Mouse (Mus musculus): ENCODE results near the gene Gm4922. TPM values are rescaled to one million over a fixed set of nuclear protein-coding genes. Genes with fewer than 3 reads are reported as not detected.

Gene Gm4922
- not detected in 2 replicates for polyA plus RNA-seq (2015; fragmentation: Nextera tagmentation; extraction: Ambion mirVana)

DNA sequence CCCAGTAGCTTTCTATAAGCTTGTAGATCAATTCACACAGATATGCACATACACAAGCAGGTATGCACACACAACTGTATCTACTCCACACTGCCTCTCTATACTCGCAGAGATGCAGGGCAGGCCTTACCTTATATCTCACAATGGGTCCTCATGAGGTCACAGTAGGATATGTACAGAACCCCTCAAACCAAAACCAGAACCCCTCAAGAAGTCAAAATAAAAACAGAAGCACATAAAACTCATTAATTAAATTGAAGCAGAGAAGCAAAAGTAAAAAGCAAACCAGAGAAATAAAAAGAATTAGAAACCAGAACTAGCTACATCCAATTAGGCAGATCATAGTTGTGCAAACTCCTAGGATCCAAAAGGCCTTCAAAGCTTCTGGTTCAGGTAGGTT lies at the start of gene Gm4922:
Gene Gm4922, minus strand, starts transcription at position 101 of the 400 bp plus-strand sequence.
- no peak for ATAC-seq (ENCODE audit: insufficient read depth)
- Histone ChIP-seq H3K9ac (no peak within 1 kb of the TSS), H3K36me3 (replicated peaks) (no peaks in the 10 kb centered on the region), H3K9me3 (replicated peaks) (no peaks in the 10 kb centered on the region), H3K27me3 (no peaks in the 10 kb centered on the region), H3K4me2 (no peak within 1 kb of the TSS), H3K4me1 (replicated peaks) (no peaks in the 10 kb centered on the region), H3K27ac (replicated peaks) (no peak within 1 kb of the TSS), H3K4me3 (replicated peaks) (no peak within 1 kb of the TSS)
- 73% methylated on average over 1 of the region's 1 CpGs for WGBS (ENCODE audit: insufficient replicate concordance)

DNA sequence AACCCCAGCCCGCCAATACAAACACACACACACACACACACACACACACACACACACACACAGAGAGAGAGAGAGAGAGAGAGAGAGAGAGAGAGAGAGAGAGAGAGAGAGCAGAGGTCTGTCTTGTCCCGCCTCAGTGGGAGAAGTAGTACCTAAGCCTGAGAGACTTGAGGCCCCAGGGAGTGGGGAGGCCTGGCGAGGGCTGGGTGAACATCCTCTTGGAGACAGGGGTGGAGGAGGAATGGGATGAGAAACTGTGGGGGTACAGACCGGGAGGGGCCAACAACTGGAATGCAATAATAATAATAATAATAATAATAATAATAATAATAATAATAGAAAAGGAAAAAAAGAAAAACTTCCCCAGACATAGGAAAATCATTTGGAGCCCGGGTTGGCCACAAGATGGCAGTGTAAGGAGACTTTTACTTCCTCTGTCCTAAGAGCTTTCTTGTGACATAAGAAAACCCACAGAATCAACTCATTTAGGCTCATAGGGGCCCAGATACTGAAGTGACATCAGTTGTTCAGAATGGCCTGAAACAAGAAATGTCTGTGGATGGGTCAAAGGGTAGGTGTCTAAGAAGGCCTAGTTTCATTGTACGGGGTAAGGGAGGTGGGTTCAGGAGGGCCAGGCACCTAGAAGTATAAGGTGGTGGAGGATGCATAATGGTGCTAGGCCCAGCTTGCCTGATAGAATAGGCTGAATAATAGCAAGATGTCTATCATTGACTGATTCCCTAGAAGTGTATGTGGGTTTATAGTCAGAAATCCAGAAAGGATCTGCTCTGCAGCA lies 49.3 kb upstream of the Gm4922 start:
- Histone ChIP-seq H3K27me3 (no peaks in the 10 kb centered on the region), H3K9me3 (replicated peaks) (no peaks in the 10 kb centered on the region), H3K9ac (no peak overlapping the region), H3K27ac (replicated peaks) (no peak overlapping the region), H3K4me2 (no peak overlapping the region), H3K36me3 (replicated peaks) (no peaks in the 10 kb centered on the region), H3K4me1 (replicated peaks) (no peaks in the 10 kb centered on the region), H3K4me3 (replicated peaks) (no peak overlapping the region)
- no peak for ATAC-seq (ENCODE audit: insufficient read depth)
- whole genome bisulfite sequencing (ENCODE audit: insufficient replicate concordance), result 34% methylated on average over 6 of the region's 6 CpGs

DNA sequence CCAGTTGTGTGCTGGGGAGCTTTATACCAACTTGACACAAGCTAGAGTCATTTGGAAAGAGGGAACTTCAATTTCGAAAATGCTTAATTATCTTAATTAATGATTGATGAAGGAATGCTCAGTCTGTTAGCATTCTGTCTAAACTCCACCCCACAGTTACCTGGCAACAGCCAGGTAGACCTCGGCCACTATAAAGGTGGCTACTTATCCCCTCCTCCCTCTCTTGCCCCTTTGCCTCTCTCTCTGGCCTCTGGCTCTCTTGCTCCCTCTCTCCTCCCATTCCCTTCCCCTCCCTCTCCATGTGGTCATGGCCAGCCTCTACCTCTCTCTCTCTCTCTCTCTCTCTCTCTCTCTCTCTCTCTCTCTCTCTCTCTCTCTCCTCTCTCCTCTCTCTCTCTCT lies 47.8 kb upstream of the Gm4922 start:
- 33% methylated on average over 2 of the region's 2 CpGs for WGBS (ENCODE audit: insufficient replicate concordance)
- H3K4me1 ChIP-seq (replicated peaks), result no peaks in the 10 kb centered on the region
- no peak overlapping the region for H3K9ac ChIP-seq
- no peak overlapping the region for H3K27ac ChIP-seq (replicated peaks)
- no peaks in the 10 kb centered on the region for H3K36me3 ChIP-seq (replicated peaks)
- no peak overlapping the region for H3K4me3 ChIP-seq (replicated peaks)
- no peaks in the 10 kb centered on the region for H3K27me3 ChIP-seq
- H3K9me3 ChIP-seq (replicated peaks), result no peaks in the 10 kb centered on the region
- ATAC-seq (ENCODE audit: insufficient read depth), result no peak
- no peak overlapping the region for H3K4me2 ChIP-seq

DNA sequence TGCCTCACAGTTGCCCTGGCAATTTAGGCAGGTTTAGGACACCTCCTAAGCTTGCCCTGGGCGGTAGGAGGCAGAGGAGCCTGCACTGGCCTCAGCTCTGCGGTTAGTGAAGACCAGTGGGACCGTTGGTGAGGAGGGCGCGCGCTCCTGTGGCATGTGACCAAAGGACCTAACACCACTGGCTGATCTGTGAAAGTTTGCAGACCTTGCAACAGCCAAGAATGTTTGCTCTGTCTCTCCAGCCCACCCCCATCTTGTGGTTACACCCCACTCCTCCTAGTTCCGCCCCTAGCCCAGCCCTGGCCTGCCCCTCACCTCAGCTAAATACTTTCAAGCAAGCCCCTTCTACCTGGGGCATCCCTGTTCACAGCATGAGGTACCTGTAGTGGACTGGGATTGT lies 45.2 kb upstream of the Gm4922 start:
- Histone ChIP-seq H3K4me2 (0 out of 2 replicates have a peak overlapping the region, but pooled peaks have one; percentile 24), H3K4me3 (replicated peaks) (no peak overlapping the region), H3K9ac (no peak overlapping the region), H3K9me3 (replicated peaks) (no peaks in the 10 kb centered on the region), H3K27me3 (no peaks in the 10 kb centered on the region), H3K4me1 (replicated peaks) (no peaks in the 10 kb centered on the region), H3K27ac (replicated peaks) (no peak overlapping the region), H3K36me3 (replicated peaks) (no peaks in the 10 kb centered on the region)
- no peak; the same call in 1 of the 2 replicates for ATAC-seq (ENCODE audit: insufficient read depth)
- 30% methylated on average over 7 of the region's 7 CpGs for WGBS (ENCODE audit: insufficient replicate concordance)

DNA sequence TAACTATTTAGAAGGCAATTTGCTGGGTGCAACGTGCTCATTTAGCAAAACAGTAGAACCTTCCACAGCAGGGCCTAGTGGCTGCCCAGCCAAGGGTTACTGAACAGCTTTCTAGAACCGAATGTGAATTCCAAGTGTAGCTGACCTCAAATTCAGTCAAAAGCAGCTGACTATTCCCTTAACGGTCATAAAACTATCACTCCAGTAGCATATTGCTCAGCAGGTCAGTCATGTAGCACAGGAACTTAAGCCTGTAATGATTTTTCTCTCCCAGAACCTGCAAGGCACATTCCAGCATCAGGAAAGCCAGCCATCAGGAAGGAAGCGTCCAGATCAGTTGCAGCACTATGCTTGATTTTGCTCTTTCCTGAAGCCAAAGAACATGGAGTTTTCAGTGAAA lies 43.8 kb upstream of the Gm4922 start:
- Histone ChIP-seq H3K4me3 (replicated peaks) (no peak overlapping the region), H3K9ac (no peak overlapping the region), H3K36me3 (replicated peaks) (no peaks in the 10 kb centered on the region), H3K4me1 (replicated peaks) (no peaks in the 10 kb centered on the region), H3K27me3 (no peaks in the 10 kb centered on the region), H3K27ac (replicated peaks) (no peak overlapping the region), H3K4me2 (no peak overlapping the region), H3K9me3 (replicated peaks) (no peaks in the 10 kb centered on the region)
- no peak for ATAC-seq (ENCODE audit: insufficient read depth)
- WGBS (ENCODE audit: insufficient replicate concordance), result 56% methylated on average over 4 of the region's 4 CpGs

DNA sequence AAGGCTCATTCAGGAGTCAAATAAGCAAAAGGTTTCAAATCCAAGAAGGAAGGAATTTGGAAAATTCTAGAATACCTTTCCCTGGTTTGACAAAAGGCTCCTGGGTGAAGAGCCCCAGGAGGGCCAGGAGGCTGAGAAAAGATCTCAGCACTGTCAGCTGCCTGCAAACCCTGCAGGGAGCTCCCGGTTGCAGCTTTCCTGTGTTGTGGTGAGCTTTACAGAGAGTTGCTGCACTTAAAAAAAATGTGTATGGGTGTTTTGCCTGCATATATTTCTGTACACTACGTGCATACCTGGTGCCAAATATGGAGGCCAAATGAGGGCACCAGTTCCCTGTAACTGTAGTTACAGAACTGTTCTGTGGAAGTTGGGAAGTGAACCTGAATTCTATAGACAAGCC lies 41.3 kb upstream of the Gm4922 start:
- no peak for ATAC-seq (ENCODE audit: insufficient read depth)
- Histone ChIP-seq H3K9ac (no peak overlapping the region), H3K36me3 (replicated peaks) (no peaks in the 10 kb centered on the region), H3K27ac (replicated peaks) (no peak overlapping the region), H3K27me3 (no peaks in the 10 kb centered on the region), H3K4me1 (replicated peaks) (no peaks in the 10 kb centered on the region), H3K4me2 (no peak overlapping the region), H3K9me3 (replicated peaks) (no peaks in the 10 kb centered on the region), H3K4me3 (replicated peaks) (no peak overlapping the region)
- WGBS (ENCODE audit: insufficient replicate concordance), result 20% methylated on average over 2 of the region's 2 CpGs

DNA sequence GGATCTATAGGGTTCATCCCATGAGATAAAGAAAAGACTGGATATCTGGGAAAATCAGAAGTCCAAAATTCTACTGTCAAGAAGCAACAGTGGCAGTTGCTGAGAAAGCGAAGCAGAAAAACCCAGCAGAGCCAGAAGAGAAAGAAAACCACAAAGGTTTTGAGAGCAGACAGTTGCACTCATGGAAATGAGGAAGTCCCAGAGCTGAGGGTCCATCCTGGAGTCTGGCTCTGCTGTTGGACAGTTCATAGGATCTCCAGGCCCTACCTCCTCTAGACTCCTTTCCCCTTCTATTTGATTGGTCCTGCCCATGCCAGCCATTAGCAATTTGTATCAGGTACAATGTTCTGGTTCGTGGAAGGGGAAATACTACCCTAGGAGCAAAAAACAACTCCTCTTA lies 39.5 kb upstream of the Gm4922 start:
- Histone ChIP-seq H3K36me3 (replicated peaks) (no peaks in the 10 kb centered on the region), H3K4me2 (no peak overlapping the region), H3K9me3 (replicated peaks) (no peaks in the 10 kb centered on the region), H3K4me1 (replicated peaks) (no peaks in the 10 kb centered on the region), H3K4me3 (replicated peaks) (no peak overlapping the region), H3K27me3 (no peaks in the 10 kb centered on the region), H3K27ac (replicated peaks) (no peak overlapping the region), H3K9ac (no peak overlapping the region)
- 26% methylated on average over 2 of the region's 2 CpGs for WGBS (ENCODE audit: insufficient replicate concordance)
- ATAC-seq (ENCODE audit: insufficient read depth), result no peak

DNA sequence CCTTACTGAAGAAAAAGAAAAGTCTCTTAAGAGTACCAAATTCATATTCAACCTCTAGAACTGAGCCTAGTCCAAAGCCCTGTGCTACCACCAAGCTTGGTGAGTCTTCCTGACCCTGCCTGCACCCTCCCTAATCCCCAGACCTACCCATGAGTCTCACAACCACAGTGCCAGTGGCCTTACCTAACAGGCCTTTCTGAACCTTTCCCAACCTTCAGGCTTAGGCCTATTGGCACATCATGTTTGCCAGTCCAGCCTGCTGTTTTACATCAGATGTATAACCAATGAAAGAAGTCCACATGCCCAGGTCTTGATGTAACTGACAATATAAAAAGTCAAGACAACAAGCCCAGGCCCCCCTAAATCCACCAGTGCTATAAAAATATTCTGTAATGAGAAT lies 38.5 kb upstream of the Gm4922 start:
- no peak for ATAC-seq (ENCODE audit: insufficient read depth)
- Histone ChIP-seq H3K4me1 (replicated peaks) (no peaks in the 10 kb centered on the region), H3K27ac (replicated peaks) (no peak overlapping the region), H3K4me3 (replicated peaks) (no peak overlapping the region), H3K36me3 (replicated peaks) (no peaks in the 10 kb centered on the region), H3K27me3 (no peaks in the 10 kb centered on the region), H3K9me3 (replicated peaks) (no peaks in the 10 kb centered on the region), H3K4me2 (no peak overlapping the region), H3K9ac (no peak overlapping the region)

DNA sequence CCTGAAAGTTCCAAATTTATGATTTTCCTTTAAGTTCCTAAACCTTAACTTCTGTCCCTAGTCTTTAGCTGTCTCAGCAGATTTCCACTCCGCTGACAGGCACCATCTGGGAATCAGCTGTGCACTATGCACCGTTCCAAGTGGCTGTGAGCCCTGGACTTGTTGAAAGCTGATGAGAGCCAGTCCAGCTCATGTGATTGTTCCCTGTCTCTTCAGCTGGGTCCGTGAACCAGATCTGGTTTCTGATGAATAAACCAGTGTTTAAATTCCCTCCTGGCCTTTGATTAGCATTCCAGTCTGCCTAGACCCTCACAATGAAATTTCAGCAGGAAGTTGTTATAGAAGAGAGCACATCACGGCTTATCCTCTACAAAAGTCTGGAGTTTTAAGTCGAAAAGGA lies 30.0 kb upstream of the Gm4922 start:
- Histone ChIP-seq H3K4me3 (replicated peaks) (no peak overlapping the region), H3K27ac (replicated peaks) (no peak overlapping the region), H3K36me3 (replicated peaks) (no peaks in the 10 kb centered on the region), H3K4me2 (no peak overlapping the region), H3K27me3 (no peaks in the 10 kb centered on the region), H3K9ac (no peak overlapping the region), H3K9me3 (replicated peaks) (no peaks in the 10 kb centered on the region), H3K4me1 (replicated peaks) (no peaks in the 10 kb centered on the region)
- ATAC-seq (ENCODE audit: insufficient read depth), result no peak
- WGBS (ENCODE audit: insufficient replicate concordance), result 64% methylated on average over 5 of the region's 5 CpGs

DNA sequence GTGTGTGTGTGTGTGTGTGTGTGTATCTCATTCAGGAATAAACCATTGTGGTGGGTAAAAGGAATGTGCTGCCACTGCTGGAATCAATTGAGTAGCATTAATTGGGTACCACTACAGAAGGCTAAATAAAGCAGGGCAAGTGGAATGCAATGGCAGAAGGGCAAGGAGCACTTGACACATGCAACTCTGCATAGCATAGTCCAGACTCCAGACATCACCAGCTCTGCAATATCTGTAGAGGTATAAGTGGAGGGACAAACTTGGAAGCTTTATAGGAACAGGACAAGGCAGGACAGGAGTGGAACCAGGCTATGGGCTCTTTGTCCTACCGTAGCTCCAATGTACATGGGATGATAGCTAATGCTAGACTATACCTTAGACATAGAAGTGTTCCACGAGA lies 25.2 kb upstream of the Gm4922 start:
- H3K27me3 ChIP-seq, result no peaks in the 10 kb centered on the region
- no peaks in the 10 kb centered on the region for H3K36me3 ChIP-seq (replicated peaks)
- H3K9ac ChIP-seq, result no peak overlapping the region
- 49% methylated on average over 2 of the region's 2 CpGs for WGBS (ENCODE audit: insufficient replicate concordance)
- ATAC-seq (ENCODE audit: insufficient read depth), result no peak
- H3K4me2 ChIP-seq, result no peak overlapping the region
- H3K27ac ChIP-seq (replicated peaks), result no peak overlapping the region
- no peak overlapping the region for H3K4me3 ChIP-seq (replicated peaks)
- H3K4me1 ChIP-seq (replicated peaks), result no peaks in the 10 kb centered on the region
- no peaks in the 10 kb centered on the region for H3K9me3 ChIP-seq (replicated peaks)

DNA sequence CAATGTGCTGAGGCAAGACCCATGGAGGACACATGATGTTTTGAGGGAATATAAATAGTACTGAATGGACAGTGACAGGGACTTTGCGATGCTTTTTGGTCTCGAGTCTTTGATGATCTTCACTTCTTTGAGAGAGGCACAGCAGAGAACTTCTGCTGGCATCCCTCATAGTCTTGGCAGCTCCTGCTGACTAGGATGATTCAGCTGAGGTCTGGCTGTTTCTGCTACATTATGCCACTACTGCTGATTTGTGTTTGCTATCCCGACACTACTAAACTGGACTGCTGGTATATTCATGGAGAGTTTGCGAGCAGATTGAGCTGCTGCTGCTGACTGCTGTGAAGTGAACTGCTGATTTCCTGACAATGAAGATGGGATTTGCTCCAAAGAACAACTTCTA lies 3.5 kb upstream of the Gm4922 start:
- H3K27me3 ChIP-seq, result no peaks in the 10 kb centered on the region
- no peak for ATAC-seq (ENCODE audit: insufficient read depth)
- no peaks in the 10 kb centered on the region for H3K36me3 ChIP-seq (replicated peaks)
- H3K4me3 ChIP-seq (replicated peaks), result no peak overlapping the region
- no peaks in the 10 kb centered on the region for H3K9me3 ChIP-seq (replicated peaks)
- H3K9ac ChIP-seq, result no peak overlapping the region
- WGBS (ENCODE audit: insufficient replicate concordance), result 60% methylated on average over 4 of the region's 4 CpGs
- H3K27ac ChIP-seq (replicated peaks), result no peak overlapping the region
- H3K4me1 ChIP-seq (replicated peaks), result no peaks in the 10 kb centered on the region
- H3K4me2 ChIP-seq, result no peak overlapping the region

DNA sequence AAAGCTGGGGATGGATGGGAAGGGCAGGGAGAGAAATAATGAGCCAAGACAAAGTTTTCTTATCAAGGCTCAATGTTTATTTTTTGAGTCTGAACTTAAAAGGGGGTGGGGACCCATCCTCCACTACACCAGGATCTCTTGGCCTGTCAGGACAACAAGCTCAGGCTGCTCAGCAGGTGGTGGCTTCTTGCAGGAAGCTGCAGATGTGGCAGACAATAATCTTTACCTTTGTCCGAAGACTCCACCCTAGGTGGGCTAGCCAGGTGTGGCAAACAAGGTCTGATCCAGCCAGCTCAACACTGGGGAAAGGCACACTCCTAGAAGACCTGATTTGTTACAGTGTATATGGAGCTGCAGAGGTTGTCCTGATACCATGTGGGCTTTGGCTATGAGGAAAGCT lies 2.0 kb upstream of the Gm4922 start:
- Histone ChIP-seq H3K4me1 (replicated peaks) (no peaks in the 10 kb centered on the region), H3K27me3 (no peaks in the 10 kb centered on the region), H3K27ac (replicated peaks) (no peak overlapping the region), H3K4me2 (no peak overlapping the region), H3K9me3 (replicated peaks) (no peaks in the 10 kb centered on the region), H3K9ac (no peak overlapping the region), H3K4me3 (replicated peaks) (no peak overlapping the region), H3K36me3 (replicated peaks) (no peaks in the 10 kb centered on the region)
- ATAC-seq (ENCODE audit: insufficient read depth), result no peak
- 44% methylated on average over 1 of the region's 1 CpGs for WGBS (ENCODE audit: insufficient replicate concordance)

Data from liver, embryonic 15.5 days (tissue).